In the genomic region with DNA sequence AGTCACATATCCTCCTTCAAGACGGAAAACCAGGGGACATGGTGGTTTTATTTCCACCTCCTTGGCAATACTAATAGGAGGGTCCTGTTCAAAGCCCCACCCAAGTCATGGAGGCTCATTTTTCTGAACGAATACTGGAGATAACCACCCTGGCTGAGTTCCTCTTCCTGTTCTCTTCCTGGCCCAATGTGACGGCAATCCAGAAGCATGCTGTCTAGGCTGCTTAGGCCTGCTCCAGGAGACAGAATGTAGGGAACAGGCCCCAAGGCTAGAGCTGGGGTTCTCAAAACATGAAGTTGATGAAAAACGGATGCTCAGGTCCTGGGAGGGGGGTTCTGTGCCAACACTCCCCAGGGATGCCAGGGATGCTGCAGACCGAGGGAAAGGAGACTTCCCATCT, we compare ENCODE assay signal across 20 mouse cellular contexts. TPM values are rescaled to one million over a fixed set of nuclear protein-coding genes. Genes with fewer than 3 reads are reported as not detected.
DNase-seq lines count a peak whose midpoint lies in the region; ATAC-seq lines count a peak whose summit lies in the region.
"Had no signal": no experiment of that assay in that cellular context is flagged by ENCODE, and none has a peak within 500 bp of the region (broad histone marks: within the 10 kb centered on the region; RNA-seq: fewer than 3 reads in every experiment).

No protein-coding gene starts in this region.

- peaks cover 17% of the 10 kb centered on the region for H3K27me3 ChIP-seq in megakaryocyte, embryonic 14.5 days (replicated peaks)
- H3K27me3 ChIP-seq: CH12.LX; heart, embryonic 13.5 days had no signal

- H3K9me3 ChIP-seq in megakaryocyte, embryonic 14.5 days = no peaks in the 10 kb centered on the region
- H3K9me3 ChIP-seq: embryonic facial prominence, embryonic 10.5 days; forebrain, embryonic 13.5 days; heart, embryonic 13.5 days; hindbrain, embryonic 12.5 days had no signal

- no peak for ATAC-seq in megakaryocyte, adult 5-6 weeks (ENCODE audit: poor library complexity, severe bottlenecking)
- ATAC-seq: forebrain, embryonic 13.5 days; forebrain, postnatal 0 days; hindbrain, postnatal 0 days had no signal

- peaks cover 10% of the 10 kb centered on the region for H3K36me3 ChIP-seq in megakaryocyte, embryonic 14.5 days (replicated peaks; ENCODE audit: low read length)
- H3K36me3 ChIP-seq: embryonic facial prominence, embryonic 10.5 days; heart, embryonic 13.5 days; hindbrain, embryonic 12.5 days had no signal

- peaks cover 48% of the 10 kb centered on the region for H3K4me1 ChIP-seq in megakaryocyte, embryonic 14.5 days
- H3K4me1 ChIP-seq: forebrain, embryonic 13.5 days had no signal

- peak; percentile 2 for DNase-seq in cerebellum, adult 11-12 months
- DNase-seq in cerebellum, adult 9-11 months = no peak
- peak; percentile 52 for DNase-seq in MEL-GATA-1-ER (ENCODE audit: extremely low read depth, low read depth)
- DNase-seq in urinary bladder, adult 2 months (ENCODE audit: low spot score) = no peak
- DNase-seq: adrenal gland, postnatal 36 days; cerebellum, adult 11 months; cerebellum, adult 9-10 months; cerebellum, postnatal 36 days; forebrain, postnatal 0 days; gastrocnemius, postnatal 14 days; heart, postnatal 10 days; kidney, adult 11 months had no signal

- H3K4me3 ChIP-seq in megakaryocyte, embryonic 14.5 days (replicated peaks) = peak overlapping the region; percentile 78
- H3K4me3 ChIP-seq: embryonic facial prominence, embryonic 10.5 days; forebrain, embryonic 13.5 days; heart, embryonic 13.5 days; hindbrain, embryonic 12.5 days had no signal

RNA-seq across cellular contexts. Expression of a gene that starts 17.5 kb away (rescaled TPM):
- polyA plus RNA-seq in megakaryocyte, embryonic 14.5 days (2012; ENCODE audit: insufficient read depth, low replicate concordance) = 18.1 and 54.1 TPM in 2 replicates
- 88.9 and 90.1 TPM in 2 replicates for total RNA-seq in megakaryocyte, adult 5-6 weeks (2015)
- total RNA-seq in megakaryocyte, adult 5-6 weeks (2017) = 11.4 and 15.6 TPM in 2 replicates
- 15.3 and 31.4 TPM in 2 replicates for polyA plus RNA-seq in urinary bladder, adult 2 months (2012; rRNA removed)

Comparison
In these comparisons a context has a peak if more than half of its experiments do, and no peak if none do; other contexts are left out.
1. DNase-seq: peak in cerebellum, adult 11-12 months (single experiment) and MEL-GATA-1-ER (single experiment); none in cerebellum, adult 9-11 months (single experiment) and urinary bladder, adult 2 months (single experiment).